Mouse (Mus musculus): Measurements from ENCODE around the gene Gm13871. TPM values are rescaled to one million over a fixed set of nuclear protein-coding genes. Genes with fewer than 3 reads are reported as not detected.
"Not testable (repeated sequence)": the region's sequence is repeated elsewhere in the genome, so short reads cannot be mapped to it uniquely, and the experiment has no call there.

Gm13871 gene
- polyA plus RNA-seq (2015; fragmentation: Nextera tagmentation; extraction: Ambion mirVana): not detected in 2 replicates

- H3K36me3 ChIP-seq; H3K27me3 ChIP-seq; H3K4me2 ChIP-seq; DNase-seq; H3K4me3 ChIP-seq (replicated peaks); H3K4me1 ChIP-seq (replicated peaks); H3K9ac ChIP-seq; H3K9me3 ChIP-seq (replicated peaks); H3K27ac ChIP-seq; ATAC-seq (ENCODE audit: low read depth): not testable (repeated sequence)
- no CpG with 5 or more reads among the region's 4 CpGs for whole genome bisulfite sequencing (ENCODE audit: insufficient replicate concordance)
These were observed at the start of gene Gm13871 for GRCm38 (mm10) chr4:73905853-73906252. Gene Gm13871, minus strand, starts transcription at chr4:73905953.

GRCm38 (mm10) chr4:73950375-73950896 is 44.7 kb upstream of the Gm13871 start, which contains the start of gene 2310002L09Rik:
Gene 2310002L09Rik, minus strand, starts transcription at chr4:73950846.
- H3K4me3 ChIP-seq (replicated peaks): no peak within 1 kb of the TSS

GRCm38 (mm10) chr4:73920660-73921059 is 14.9 kb upstream of the Gm13871 start, which contains the start of gene Gm11756:
Gene Gm11756, minus strand, starts transcription at chr4:73920760.
- 61% methylated on average over 6 of the region's 6 CpGs for WGBS (ENCODE audit: insufficient replicate concordance)
- H3K36me3 ChIP-seq; H3K9me3 ChIP-seq (replicated peaks); H3K4me2 ChIP-seq; H3K27ac ChIP-seq; H3K9ac ChIP-seq; ATAC-seq (ENCODE audit: low read depth); H3K27me3 ChIP-seq; DNase-seq; H3K4me3 ChIP-seq (replicated peaks); H3K4me1 ChIP-seq (replicated peaks): not testable (repeated sequence)

More at GRCm38 (mm10) chr4:73950375-73950896, 44.7 kb upstream of the Gm13871 start, which contains the start of gene 2310002L09Rik:
- Histone ChIP-seq H3K36me3 (no peaks in the 10 kb centered on the region), H3K9me3 (replicated peaks) (no peaks in the 10 kb centered on the region), H3K27me3 (no peaks in the 10 kb centered on the region), H3K9ac (no peak within 1 kb of the TSS), H3K27ac (no peak within 1 kb of the TSS), H3K4me1 (replicated peaks) (no peaks in the 10 kb centered on the region), H3K4me2 (no peak within 1 kb of the TSS)
- ATAC-seq (ENCODE audit: low read depth): no peak
- 64% methylated on average over 8 of the region's 8 CpGs for WGBS (ENCODE audit: insufficient replicate concordance)
- DNase-seq: no peak

GRCm38 (mm10) chr4:73891012-73891411 is 14.7 kb downstream of the Gm13871 start, which contains the start of gene Gm11757:
Gene Gm11757, minus strand, starts transcription at chr4:73891112.
- H3K4me2 ChIP-seq; H3K9ac ChIP-seq; H3K36me3 ChIP-seq; H3K27me3 ChIP-seq; H3K9me3 ChIP-seq (replicated peaks); H3K4me3 ChIP-seq (replicated peaks); H3K4me1 ChIP-seq (replicated peaks); H3K27ac ChIP-seq; DNase-seq; ATAC-seq (ENCODE audit: low read depth): not testable (repeated sequence)
- WGBS (ENCODE audit: insufficient replicate concordance): no CpG with 5 or more reads among the region's 4 CpGs

- not testable (repeated sequence) for H3K9me3 ChIP-seq (replicated peaks); ATAC-seq (ENCODE audit: low read depth); H3K4me3 ChIP-seq (replicated peaks); H3K4me2 ChIP-seq; H3K9ac ChIP-seq; H3K4me1 ChIP-seq (replicated peaks); H3K36me3 ChIP-seq; DNase-seq; H3K27ac ChIP-seq; H3K27me3 ChIP-seq
- no CpG with 5 or more reads among the region's 4 CpGs for WGBS (ENCODE audit: insufficient replicate concordance)
These were observed 29.6 kb downstream of the Gm13871 start, which contains the start of gene Gm11758 for GRCm38 (mm10) chr4:73876166-73876565. Gene Gm11758, minus strand, starts transcription at chr4:73876266.

Other genes starting within 250 kb of the Gm13871 start
- not detected in 2 replicates for gene Gm11239, start 237.6 kb downstream of the Gm13871 start, polyA plus RNA-seq (2015; fragmentation: Nextera tagmentation; extraction: Ambion mirVana)
- gene Gm428, start 222.4 kb downstream of the Gm13871 start, polyA plus RNA-seq (2015; fragmentation: Nextera tagmentation; extraction: Ambion mirVana): not detected in 2 replicates
- not detected in 2 replicates for gene Rasef, start 115.0 kb downstream of the Gm13871 start, polyA plus RNA-seq (2015; fragmentation: Nextera tagmentation; extraction: Ambion mirVana)
- not detected in 2 replicates for gene Gm11758, start 29.7 kb downstream of the Gm13871 start, polyA plus RNA-seq (2015; fragmentation: Nextera tagmentation; extraction: Ambion mirVana)
- gene Gm11757, start 14.8 kb downstream of the Gm13871 start, polyA plus RNA-seq (2015; fragmentation: Nextera tagmentation; extraction: Ambion mirVana): not detected in 2 replicates
- not detected in 2 replicates for gene Gm11756, start 14.8 kb upstream of the Gm13871 start, polyA plus RNA-seq (2015; fragmentation: Nextera tagmentation; extraction: Ambion mirVana)
- gene 2310002L09Rik, start 44.9 kb upstream of the Gm13871 start, polyA plus RNA-seq (2015; fragmentation: Nextera tagmentation; extraction: Ambion mirVana): 0.12 TPM in 1 of 2 replicates, not detected in the other
- 0.07 and 0.13 TPM in 2 replicates for gene Frmd3, start 107.5 kb upstream of the Gm13871 start, polyA plus RNA-seq (2015; fragmentation: Nextera tagmentation; extraction: Ambion mirVana)

All from liver, embryonic 13.5 days (tissue).